Mouse (Mus musculus): ENCODE measurements around the gene Trpm8.

Trpm8 gene

GRCm38 (mm10) chr1:88304261-88304985 lies 27.0 kb downstream of the Trpm8 start:
- no peak for DNase-seq

GRCm38 (mm10) chr1:88305018-88305795 lies 27.7 kb downstream of the Trpm8 start:
- DNase-seq = no peak

- no peak for DNase-seq
Measured at GRCm38 (mm10) chr1:88306543-88306942, 29.1 kb downstream of the Trpm8 start.

- DNase-seq = no peak
Measured at GRCm38 (mm10) chr1:88307180-88307579, 29.7 kb downstream of the Trpm8 start.

GRCm38 (mm10) chr1:88309020-88309419 lies 31.6 kb downstream of the Trpm8 start:
- DNase-seq = no peak

GRCm38 (mm10) chr1:88309905-88310304 lies 32.4 kb downstream of the Trpm8 start:
- DNase-seq = no peak

GRCm38 (mm10) chr1:88310349-88310748 lies 32.9 kb downstream of the Trpm8 start:
- no peak for DNase-seq

- no peak for DNase-seq
Measured at GRCm38 (mm10) chr1:88317279-88317678, 39.8 kb downstream of the Trpm8 start.

- DNase-seq = peak in 1 of 2 experiments; percentile 59
Measured at GRCm38 (mm10) chr1:88318531-88319060, 41.1 kb downstream of the Trpm8 start.

- DNase-seq = no peak
Measured at GRCm38 (mm10) chr1:88320821-88321395, 43.4 kb downstream of the Trpm8 start.

GRCm38 (mm10) chr1:88322146-88322545 lies 44.7 kb downstream of the Trpm8 start:
- DNase-seq = no peak

- DNase-seq = no peak
Measured at GRCm38 (mm10) chr1:88323101-88323500, 45.6 kb downstream of the Trpm8 start.

GRCm38 (mm10) chr1:88339481-88339880 lies 62.0 kb downstream of the Trpm8 start:
- DNase-seq = no peak

GRCm38 (mm10) chr1:88342615-88343014 lies 65.2 kb downstream of the Trpm8 start:
- no peak for DNase-seq

- DNase-seq = no peak
Measured at GRCm38 (mm10) chr1:88345580-88345979, 68.1 kb downstream of the Trpm8 start.

- DNase-seq = no peak
Measured at GRCm38 (mm10) chr1:88348496-88349005, 71.1 kb downstream of the Trpm8 start.

GRCm38 (mm10) chr1:88350761-88351160 lies 73.3 kb downstream of the Trpm8 start:
- no peak for DNase-seq

GRCm38 (mm10) chr1:88355025-88355424 lies 77.6 kb downstream of the Trpm8 start:
- no peak for DNase-seq

- no peak for DNase-seq
Measured at GRCm38 (mm10) chr1:88355681-88356080, 78.2 kb downstream of the Trpm8 start.

GRCm38 (mm10) chr1:88356616-88357015 lies 79.2 kb downstream of the Trpm8 start:
- DNase-seq = no peak

GRCm38 (mm10) chr1:88357458-88358090 lies 80.1 kb downstream of the Trpm8 start:
- DNase-seq = peak in 1 of 2 experiments; percentile 3

- no peak for DNase-seq
Measured at GRCm38 (mm10) chr1:88358102-88358654, 80.7 kb downstream of the Trpm8 start.
